Mouse (Mus musculus): ENCODE results near the gene Pptc7. TPM values are rescaled to one million over a fixed set of nuclear protein-coding genes. Genes with fewer than 3 reads are reported as not detected.

Pptc7 gene
- polyA plus RNA-seq, 1 experiment from 2014 or later = 9.5 TPM

DNA sequence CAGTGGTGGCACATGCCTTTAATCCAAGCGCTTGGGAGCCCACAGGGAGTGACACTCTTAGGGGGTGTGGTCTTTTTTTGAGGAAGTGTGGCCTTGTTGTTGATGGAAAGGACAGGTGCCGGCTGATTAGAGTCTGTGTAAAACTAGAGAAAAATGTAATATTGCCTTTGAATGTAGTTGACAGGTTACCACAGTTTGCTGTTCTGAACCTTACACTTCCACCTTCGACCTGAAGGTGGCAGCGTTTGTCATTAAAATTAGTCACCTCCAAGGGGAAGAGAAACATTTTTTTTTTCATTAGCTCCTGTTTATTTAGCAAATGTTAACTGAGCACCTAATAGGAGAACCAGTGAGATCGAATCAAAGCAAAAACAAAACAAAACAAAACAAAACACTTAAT is 16.3 kb upstream of the Pptc7 start:
- DNase-seq (peak; percentile 87), ATAC-seq (ENCODE audit: insufficient read depth) (no peak)
- Histone ChIP-seq H3K4me1 (ENCODE audit: insufficient read depth) (0 out of 2 replicates have a peak, but pooled peaks cover 4% of the 10 kb centered on the region), H3K9me3 (ENCODE audit: low read depth, low read length) (no peaks in the 10 kb centered on the region), H3K27ac (ENCODE audit: low read depth) (no peak overlapping the region), H3K27me3 (ENCODE audit: insufficient read depth, low read length) (no peaks in the 10 kb centered on the region), H3K36me3 (ENCODE audit: insufficient read depth) (no peaks in the 10 kb centered on the region), H3K4me3 (ENCODE audit: low read depth, low read length) (no peak overlapping the region), H3K4me2 (no peak overlapping the region), H3K9ac (no peak overlapping the region)
- 26% methylated on average over 5 of the region's 5 CpGs for WGBS
- peak; percentile 81 for TF ChIP-seq CTCF (IDR thresholded peaks at IDR 0.05; ENCODE audit: low read depth)

DNA sequence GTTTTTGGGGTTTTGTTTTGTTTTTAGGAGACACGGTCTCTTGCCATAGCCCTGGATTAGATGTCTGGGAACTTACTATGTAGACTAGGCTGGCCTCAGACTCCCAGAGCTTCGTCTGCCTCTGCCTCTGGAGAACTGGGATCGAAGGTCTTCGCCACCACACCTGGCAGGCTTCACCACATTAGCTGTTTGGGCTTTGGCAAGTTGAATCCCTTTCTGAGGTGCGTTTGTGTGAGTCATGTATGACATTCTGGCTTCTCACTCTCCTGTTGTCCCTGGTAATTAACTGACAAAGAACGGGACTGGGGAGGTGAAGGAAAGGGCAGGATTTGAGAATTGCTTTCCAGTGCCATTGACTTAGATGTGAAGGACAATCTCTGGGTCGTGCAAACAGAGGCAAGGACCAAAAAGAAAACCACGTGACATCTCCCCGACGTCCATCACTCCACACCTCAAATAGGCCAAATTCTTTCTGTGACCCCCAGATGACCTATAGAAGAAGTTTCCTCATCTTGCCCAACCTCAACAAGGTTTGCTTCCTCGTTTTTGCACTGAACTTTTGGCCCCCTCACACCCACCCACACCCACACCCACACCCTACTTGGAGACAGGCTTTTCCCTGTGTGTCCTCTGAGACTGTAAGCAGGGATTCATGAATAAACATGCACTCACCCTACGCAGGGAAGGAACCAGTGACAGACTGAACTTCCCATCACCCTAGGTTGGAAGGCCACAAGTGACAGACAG is 15.1 kb upstream of the Pptc7 start:
- H3K9me3 ChIP-seq (ENCODE audit: low read depth, low read length) = no peaks in the 10 kb centered on the region
- no peak overlapping the region for H3K4me2 ChIP-seq
- WGBS = 34% methylated on average over 12 of the region's 12 CpGs
- H3K9ac ChIP-seq = no peak overlapping the region
- no peak overlapping the region for H3K27ac ChIP-seq (ENCODE audit: low read depth)
- H3K4me1 ChIP-seq (ENCODE audit: insufficient read depth) = no peaks in the 10 kb centered on the region
- no peak for TF ChIP-seq CTCF (IDR thresholded peaks at IDR 0.05; ENCODE audit: low read depth)
- no peak for DNase-seq
- no peaks in the 10 kb centered on the region for H3K36me3 ChIP-seq (ENCODE audit: insufficient read depth)
- no peak overlapping the region for H3K4me3 ChIP-seq (ENCODE audit: low read depth, low read length)
- ATAC-seq (ENCODE audit: insufficient read depth) = no peak
- H3K27me3 ChIP-seq (ENCODE audit: insufficient read depth, low read length) = no peaks in the 10 kb centered on the region

DNA sequence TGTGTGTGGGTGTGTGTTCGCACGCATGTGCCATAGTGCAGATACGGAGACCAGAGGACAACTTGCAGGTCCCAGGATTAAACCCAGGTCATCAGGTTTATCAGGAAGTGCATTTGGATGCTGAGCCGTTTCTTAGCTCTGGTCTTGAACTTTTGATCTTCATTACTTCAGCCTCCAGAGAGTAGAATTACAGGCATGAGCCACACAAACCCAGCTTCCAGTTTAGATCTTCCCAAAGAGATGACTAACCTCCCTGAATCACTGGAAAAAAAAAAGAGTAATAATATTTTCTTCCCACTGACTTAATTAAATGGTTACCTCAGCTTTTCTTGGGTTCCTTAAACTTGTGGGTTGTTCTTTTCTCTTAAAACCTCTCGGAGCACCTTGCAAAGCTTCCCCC is 11.3 kb upstream of the Pptc7 start:
- no peak for TF ChIP-seq CTCF (IDR thresholded peaks at IDR 0.05; ENCODE audit: low read depth)
- no peak for DNase-seq
- H3K9me3 ChIP-seq (ENCODE audit: low read depth, low read length) = no peaks in the 10 kb centered on the region
- no peaks in the 10 kb centered on the region for H3K27me3 ChIP-seq (ENCODE audit: insufficient read depth, low read length)
- 78% methylated on average over 5 of the region's 5 CpGs for WGBS
- no peak overlapping the region for H3K4me3 ChIP-seq (ENCODE audit: low read depth, low read length)
- H3K4me2 ChIP-seq = no peak overlapping the region
- no peak overlapping the region for H3K27ac ChIP-seq (ENCODE audit: low read depth)
- no peak for ATAC-seq (ENCODE audit: insufficient read depth)
- no peaks in the 10 kb centered on the region for H3K36me3 ChIP-seq (ENCODE audit: insufficient read depth)
- no peaks in the 10 kb centered on the region for H3K4me1 ChIP-seq (ENCODE audit: insufficient read depth)
- H3K9ac ChIP-seq = no peak overlapping the region

DNA sequence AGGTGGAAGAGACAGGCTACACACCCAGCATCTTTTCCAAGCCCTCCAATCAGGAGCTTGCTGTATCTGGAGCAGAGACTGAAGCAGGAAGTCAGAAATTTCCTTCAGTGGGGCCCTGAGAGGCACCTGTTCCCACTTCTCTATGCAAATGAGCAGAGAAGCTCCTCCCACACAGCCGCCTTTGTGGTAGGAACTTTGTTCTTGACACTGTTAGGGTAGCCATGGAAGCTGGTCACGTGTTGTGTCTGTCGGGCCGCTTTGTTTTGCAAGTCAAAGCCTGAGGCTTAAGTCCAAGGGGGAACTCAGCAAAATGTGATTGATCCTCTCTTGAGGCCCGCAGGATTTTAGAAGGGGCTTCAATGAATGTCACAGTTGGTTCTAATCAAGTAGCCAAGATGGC is 9.4 kb upstream of the Pptc7 start:
- TF ChIP-seq CTCF (IDR thresholded peaks at IDR 0.05; ENCODE audit: low read depth) = no peak
- Histone ChIP-seq H3K9me3 (ENCODE audit: low read depth, low read length) (no peaks in the 10 kb centered on the region), H3K4me1 (ENCODE audit: insufficient read depth) (no peaks in the 10 kb centered on the region), H3K36me3 (ENCODE audit: insufficient read depth) (no peaks in the 10 kb centered on the region), H3K9ac (no peak overlapping the region), H3K27ac (ENCODE audit: low read depth) (no peak overlapping the region), H3K27me3 (ENCODE audit: insufficient read depth, low read length) (no peaks in the 10 kb centered on the region), H3K4me2 (no peak overlapping the region), H3K4me3 (ENCODE audit: low read depth, low read length) (no peak overlapping the region)
- DNase-seq = peak; percentile 46
- 25% methylated on average over 5 of the region's 5 CpGs for WGBS
- no peak for ATAC-seq (ENCODE audit: insufficient read depth)

DNA sequence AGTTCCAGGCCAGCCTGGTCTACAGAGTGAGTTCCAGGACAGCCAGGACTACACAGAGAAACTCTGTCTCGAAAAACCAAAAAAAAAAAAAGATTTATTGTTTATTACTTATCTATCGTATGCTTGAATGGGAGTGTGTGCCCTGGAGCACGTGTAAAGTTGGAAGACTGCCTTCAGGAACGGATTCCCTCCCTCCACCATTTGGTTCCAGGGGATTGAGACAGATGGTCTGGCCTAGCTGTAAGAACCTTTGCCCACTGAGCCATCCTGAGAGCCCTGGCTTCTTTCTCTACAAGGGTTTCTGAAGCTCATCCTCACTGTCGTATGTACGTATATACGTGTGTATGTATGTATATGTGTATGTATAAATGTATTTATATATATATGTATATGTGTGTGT is 5.2 kb upstream of the Pptc7 start:
- ATAC-seq (ENCODE audit: insufficient read depth) = no peak
- no peak for TF ChIP-seq CTCF (IDR thresholded peaks at IDR 0.05; ENCODE audit: low read depth)
- H3K9me3 ChIP-seq (ENCODE audit: low read depth, low read length) = no peaks in the 10 kb centered on the region

DNA sequence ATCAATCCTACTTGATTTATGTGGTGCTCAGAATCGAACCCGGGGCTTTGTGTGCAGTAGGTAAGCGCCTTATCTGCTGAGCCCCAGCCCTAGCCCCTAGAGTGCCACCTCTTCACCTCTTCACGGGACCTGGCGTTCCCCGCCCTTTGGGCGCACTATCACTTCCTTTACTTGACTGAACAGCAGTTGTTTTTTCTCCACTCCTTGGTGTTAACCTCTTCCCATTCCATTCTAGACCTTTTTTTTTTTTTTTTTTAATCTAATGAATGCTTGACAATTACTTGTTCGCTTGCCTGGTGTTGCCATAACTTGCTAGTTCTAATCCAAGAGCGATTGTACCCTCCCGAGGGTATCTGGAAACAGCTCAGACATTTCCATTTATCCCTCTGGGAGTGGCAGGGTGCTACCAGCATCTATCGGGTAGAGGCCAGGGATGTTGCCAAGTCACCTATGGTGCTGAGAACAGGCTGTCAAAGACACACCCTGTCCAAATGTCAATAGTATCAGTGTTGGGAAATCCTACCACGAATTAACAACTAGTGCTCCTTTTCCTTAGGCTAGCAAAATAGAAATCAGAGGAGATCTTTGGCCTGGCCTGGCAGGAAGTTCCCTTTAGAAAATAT is 4.3 kb upstream of the Pptc7 start:
- no peak overlapping the region for H3K4me3 ChIP-seq (ENCODE audit: low read depth, low read length)
- H3K27me3 ChIP-seq (ENCODE audit: insufficient read depth, low read length) = no peaks in the 10 kb centered on the region
- no peak for ATAC-seq (ENCODE audit: insufficient read depth)
- no peak for DNase-seq
- WGBS = 63% methylated on average over 12 of the region's 12 CpGs
- no peak overlapping the region for H3K4me2 ChIP-seq
- H3K9ac ChIP-seq = peak overlapping the region; percentile 16; the same call in 1 of the 2 replicates
- no peaks in the 10 kb centered on the region for H3K36me3 ChIP-seq (ENCODE audit: insufficient read depth)
- no peaks in the 10 kb centered on the region for H3K9me3 ChIP-seq (ENCODE audit: low read depth, low read length)
- peak overlapping the region; percentile 63; the same call in 1 of the 2 replicates for H3K27ac ChIP-seq (ENCODE audit: low read depth)
- no peak for TF ChIP-seq CTCF (IDR thresholded peaks at IDR 0.05; ENCODE audit: low read depth)
- peaks cover 14% of the 10 kb centered on the region for H3K4me1 ChIP-seq (ENCODE audit: insufficient read depth)

More for the DNA sequence above, 5.2 kb upstream of the Pptc7 start:
- 80% methylated on average over 7 of the region's 7 CpGs for WGBS
- Histone ChIP-seq H3K9ac (no peak overlapping the region), H3K4me3 (ENCODE audit: low read depth, low read length) (no peak overlapping the region), H3K36me3 (ENCODE audit: insufficient read depth) (no peaks in the 10 kb centered on the region), H3K27ac (ENCODE audit: low read depth) (no peak overlapping the region), H3K4me2 (no peak overlapping the region), H3K27me3 (ENCODE audit: insufficient read depth, low read length) (no peaks in the 10 kb centered on the region), H3K4me1 (ENCODE audit: insufficient read depth) (peaks cover 14% of the 10 kb centered on the region)
- no peak for DNase-seq

DNA sequence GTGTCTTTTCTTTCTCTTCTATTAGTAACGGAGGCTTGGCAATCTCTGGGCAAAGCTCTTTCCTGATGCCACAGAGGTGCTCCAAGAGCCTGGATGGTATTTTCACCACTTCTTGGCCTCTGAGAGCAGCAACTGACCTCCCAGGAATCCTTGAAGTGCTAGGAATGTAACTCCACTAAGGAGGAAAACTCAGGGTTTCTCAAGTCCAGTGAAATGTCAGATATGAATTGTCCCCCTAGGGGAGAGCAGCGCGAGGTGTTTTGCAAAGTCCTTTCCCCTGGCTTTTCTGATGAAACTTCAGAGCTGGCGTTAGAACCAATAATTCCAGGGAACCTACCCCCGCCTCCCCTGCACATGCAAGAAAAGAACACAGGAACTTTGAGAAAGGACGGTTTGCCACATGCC is 3.7 kb upstream of the Pptc7 start:
- ATAC-seq (ENCODE audit: insufficient read depth) (no peak), DNase-seq (peak; percentile 44)
- TF ChIP-seq CTCF (IDR thresholded peaks at IDR 0.05; ENCODE audit: low read depth) = peak; percentile 34; the same call in 1 of the 2 replicates
- Histone ChIP-seq H3K4me3 (ENCODE audit: low read depth, low read length) (peak overlapping the region; percentile 8), H3K4me1 (ENCODE audit: insufficient read depth) (peaks cover 14% of the 10 kb centered on the region), H3K36me3 (ENCODE audit: insufficient read depth) (no peaks in the 10 kb centered on the region), H3K9me3 (ENCODE audit: low read depth, low read length) (no peaks in the 10 kb centered on the region), H3K9ac (peak overlapping the region; percentile 16; the same call in 1 of the 2 replicates), H3K27ac (ENCODE audit: low read depth) (peak overlapping the region; percentile 63; the same call in 1 of the 2 replicates), H3K4me2 (peak overlapping the region; percentile 55), H3K27me3 (ENCODE audit: insufficient read depth, low read length) (no peaks in the 10 kb centered on the region)
- 18% methylated on average over 6 of the region's 6 CpGs for WGBS

Data from lung, embryonic 14.5 days (tissue).